Mouse (Mus musculus): ENCODE data around the gene Klra4. TPM values are rescaled to one million over a fixed set of nuclear protein-coding genes. Genes with fewer than 3 reads are reported as not detected.
"Not testable (repeated sequence)": the region's sequence is repeated elsewhere in the genome, so short reads cannot be mapped to it uniquely, and the experiment has no call there.

The Klra4 gene
- total RNA-seq (2012; rRNA removed): not detected in 2 replicates
- not detected for polyA plus RNA-seq (2012; ENCODE audit: insufficient read depth in 1 of 2, insufficient read length in 2 of 2, low read depth in 1 of 2, low replicate concordance in 2 of 2, missing spikeins in 1 of 2)

DNA sequence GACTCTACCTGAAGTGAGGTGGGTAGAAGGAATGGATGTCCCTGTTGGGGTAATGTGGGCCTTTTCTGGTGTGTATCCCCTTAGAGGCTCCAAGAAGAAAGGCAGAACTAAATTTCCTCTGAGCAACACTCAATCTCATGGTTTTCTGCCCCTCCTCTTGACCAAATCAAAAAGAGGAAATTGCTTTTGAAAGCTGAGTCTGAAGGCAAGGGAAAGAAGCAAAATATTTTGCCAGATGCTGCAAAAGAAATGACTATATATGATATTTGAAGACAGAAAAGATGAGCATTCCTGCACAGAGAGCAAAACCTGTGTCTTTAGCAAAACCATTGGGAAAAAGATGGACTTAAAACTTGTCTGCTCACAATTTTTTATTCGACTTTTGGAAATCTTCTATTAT, at the start of gene Klra4:
Gene Klra4 (minus strand): TSS at position 101 of the 400 bp plus-strand sequence.
- H3K4me3 ChIP-seq (ENCODE audit: control insufficient read depth in 1 of 2, insufficient read depth in 1 of 2, low read depth in 2 of 2, low read length in 2 of 2); DNase-seq (ENCODE audit: low read depth, low spot score); H3K27me3 ChIP-seq (ENCODE audit: control insufficient read depth in 1 of 2, insufficient read depth in 2 of 2, low read length in 2 of 2); H3K9ac ChIP-seq (ENCODE audit: control insufficient read depth, low read depth, low read length, poor library complexity, severe bottlenecking); H3K36me3 ChIP-seq (ENCODE audit: control insufficient read depth in 1 of 2, insufficient read depth in 2 of 2, low read length in 2 of 2); H3K9me3 ChIP-seq (replicated peaks; ENCODE audit: insufficient read depth, low read length); H3K27ac ChIP-seq (ENCODE audit: control insufficient read depth, low read depth, low read length); H3K4me1 ChIP-seq (ENCODE audit: control insufficient read depth in 1 of 2, insufficient read depth in 2 of 2, low read length in 2 of 2); H3K79me2 ChIP-seq (ENCODE audit: control insufficient read depth, insufficient read depth, low read length, poor library complexity): not testable (repeated sequence)

DNA sequence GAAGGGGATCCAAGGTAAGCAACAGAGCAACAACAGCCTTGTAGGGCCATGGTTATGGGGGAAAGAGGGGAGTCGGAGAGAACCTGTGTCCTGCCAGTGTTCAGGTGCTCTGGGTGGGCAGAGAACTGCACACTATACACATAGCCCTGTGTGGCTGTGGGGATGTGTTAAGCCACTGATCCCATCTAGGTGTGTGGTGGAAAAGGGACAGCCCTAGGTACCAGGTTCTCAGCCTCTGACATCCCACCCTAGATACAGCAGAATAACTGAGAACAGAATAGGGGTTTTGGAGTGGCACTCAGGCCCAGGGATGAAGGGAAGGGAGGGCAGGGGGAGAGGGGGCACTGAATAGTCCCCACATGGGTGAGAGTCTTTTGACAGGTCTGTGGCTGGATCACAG, 43.4 kb upstream of the Klra4 start:
- no peaks in the 10 kb centered on the region for H3K79me2 ChIP-seq (ENCODE audit: control insufficient read depth, insufficient read depth, low read length, poor library complexity)
- no peak overlapping the region for H3K4me3 ChIP-seq (ENCODE audit: control insufficient read depth in 1 of 2, insufficient read depth in 1 of 2, low read depth in 2 of 2, low read length in 2 of 2)
- H3K27ac ChIP-seq (ENCODE audit: control insufficient read depth, low read depth, low read length): no peak overlapping the region
- no peak for TF ChIP-seq NRF1 (IDR thresholded peaks at IDR 0.05; ENCODE audit: insufficient read depth, low read depth, low read length, poor library complexity, severe bottlenecking)
- H3K4me1 ChIP-seq (ENCODE audit: control insufficient read depth in 1 of 2, insufficient read depth in 2 of 2, low read length in 2 of 2): no peaks in the 10 kb centered on the region
- H3K27me3 ChIP-seq (ENCODE audit: control insufficient read depth in 1 of 2, insufficient read depth in 2 of 2, low read length in 2 of 2): no peaks in the 10 kb centered on the region
- no peak for DNase-seq (ENCODE audit: low read depth, low spot score)
- H3K9ac ChIP-seq (ENCODE audit: control insufficient read depth, low read depth, low read length, poor library complexity, severe bottlenecking): no peak overlapping the region
- no peaks in the 10 kb centered on the region for H3K36me3 ChIP-seq (ENCODE audit: control insufficient read depth in 1 of 2, insufficient read depth in 2 of 2, low read length in 2 of 2)
- no peaks in the 10 kb centered on the region for H3K9me3 ChIP-seq (replicated peaks; ENCODE audit: insufficient read depth, low read length)

DNA sequence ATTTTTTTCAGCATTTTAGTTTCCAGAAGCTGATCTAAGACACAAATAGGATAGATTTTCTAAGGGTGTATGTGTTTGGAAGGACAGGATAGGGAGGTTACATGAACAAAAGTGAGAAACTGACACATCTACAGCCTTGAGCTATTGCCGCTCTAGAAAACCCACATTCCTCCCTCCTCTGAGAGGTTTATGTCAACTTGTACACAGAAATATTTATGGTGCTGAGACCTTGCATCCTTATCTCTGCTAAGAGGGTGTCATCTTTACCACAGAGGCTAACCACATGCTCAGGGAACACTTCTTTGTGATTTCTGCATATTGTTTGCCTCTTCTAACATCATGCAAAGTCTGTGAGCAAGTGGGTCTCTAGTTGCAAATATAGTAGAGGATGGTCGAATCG, 35.7 kb upstream of the Klra4 start:
- not testable (repeated sequence) for H3K4me3 ChIP-seq (ENCODE audit: control insufficient read depth in 1 of 2, insufficient read depth in 1 of 2, low read depth in 2 of 2, low read length in 2 of 2)

DNA sequence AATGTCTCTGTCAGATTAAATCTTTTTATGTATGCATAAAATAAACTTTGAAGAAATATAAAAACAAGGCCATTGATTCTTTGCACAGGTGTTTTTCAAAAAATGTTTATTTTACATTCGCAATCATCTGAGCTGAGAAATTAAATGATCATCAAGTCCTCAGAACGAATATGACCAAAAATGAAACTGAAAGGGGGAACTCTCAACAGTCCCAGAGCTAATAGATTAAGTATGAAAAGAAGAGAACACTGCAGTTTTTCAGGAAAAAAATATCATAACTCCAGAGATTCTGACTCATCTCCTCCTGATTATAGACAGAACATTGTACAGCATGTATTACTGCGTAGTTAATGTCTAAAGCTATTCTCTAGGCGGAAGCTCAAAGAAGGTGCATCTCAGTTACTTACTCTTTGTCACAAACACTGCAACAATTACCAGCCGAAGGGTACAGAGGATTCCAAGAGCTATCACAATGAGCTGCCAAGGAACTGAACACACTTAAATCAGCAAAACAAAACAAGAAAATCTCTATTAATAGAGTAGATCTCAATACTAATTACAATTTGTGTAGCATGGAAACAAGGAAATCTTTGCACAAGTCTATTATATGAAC, 25.4 kb upstream of the Klra4 start:
- no peak for DNase-seq (ENCODE audit: low read depth, low spot score)
- no peak overlapping the region for H3K4me3 ChIP-seq (ENCODE audit: control insufficient read depth in 1 of 2, insufficient read depth in 1 of 2, low read depth in 2 of 2, low read length in 2 of 2)
- no peaks in the 10 kb centered on the region for H3K27me3 ChIP-seq (ENCODE audit: control insufficient read depth in 1 of 2, insufficient read depth in 2 of 2, low read length in 2 of 2)
- H3K27ac ChIP-seq (ENCODE audit: control insufficient read depth, low read depth, low read length): no peak overlapping the region
- TF ChIP-seq RCOR1 (IDR thresholded peaks at IDR 0.05; ENCODE audit: low read depth, low read length): no peak
- TF ChIP-seq UBTF (IDR thresholded peaks at IDR 0.05; ENCODE audit: borderline replicate concordance, insufficient read depth, low read depth, low read length): no peak
- no peak for TF ChIP-seq CTCF (IDR thresholded peaks at IDR 0.05 in 2 of 3, conservative IDR thresholded peaks at IDR 0.05 in 1 of 3; ENCODE audit: control insufficient read depth in 1 of 3, insufficient read depth in 1 of 3, low read depth in 2 of 3, low read length in 3 of 3, poor library complexity in 1 of 3, severe bottlenecking in 1 of 3)
- no peak for TF ChIP-seq TCF12 (IDR thresholded peaks at IDR 0.05; ENCODE audit: low read depth, low read length)
- TF ChIP-seq USF2 (IDR thresholded peaks at IDR 0.05; ENCODE audit: borderline replicate concordance in 1 of 2, insufficient read depth in 1 of 2, low read depth in 1 of 2, low read length in 2 of 2): no peak
- no peak for TF ChIP-seq POLR2A (IDR thresholded peaks at IDR 0.05; ENCODE audit: control insufficient read depth in 1 of 2, insufficient read depth in 1 of 2, low read depth in 1 of 2, low read length in 2 of 2, poor library complexity in 1 of 2)
- no peak for TF ChIP-seq KAT2A (conservative IDR thresholded peaks at IDR 0.05; ENCODE audit: low read depth, low read length)
- no peak for TF ChIP-seq CHD1 (IDR thresholded peaks at IDR 0.05; ENCODE audit: low read depth, low read length)
- TF ChIP-seq MEF2A (IDR thresholded peaks at IDR 0.05; ENCODE audit: extremely low read depth, insufficient replicate concordance, low read depth, low read length, poor library complexity, severe bottlenecking): no peak
- no peak for TF ChIP-seq MXI1 (IDR thresholded peaks at IDR 0.05; ENCODE audit: low read depth, low read length)
- TF ChIP-seq ZNF384 (IDR thresholded peaks at IDR 0.05; ENCODE audit: low read depth, low read length): no peak
- TF ChIP-seq MAZ (IDR thresholded peaks at IDR 0.05; ENCODE audit: low read depth, low read length): no peak
- no peaks in the 10 kb centered on the region for H3K4me1 ChIP-seq (ENCODE audit: control insufficient read depth in 1 of 2, insufficient read depth in 2 of 2, low read length in 2 of 2)
- no peaks in the 10 kb centered on the region for H3K36me3 ChIP-seq (ENCODE audit: control insufficient read depth in 1 of 2, insufficient read depth in 2 of 2, low read length in 2 of 2)
- no peak overlapping the region for H3K9ac ChIP-seq (ENCODE audit: control insufficient read depth, low read depth, low read length, poor library complexity, severe bottlenecking)
- no peaks in the 10 kb centered on the region for H3K9me3 ChIP-seq (replicated peaks; ENCODE audit: insufficient read depth, low read length)
- H3K79me2 ChIP-seq (ENCODE audit: control insufficient read depth, insufficient read depth, low read length, poor library complexity): no peaks in the 10 kb centered on the region

More for the DNA sequence above, 35.7 kb upstream of the Klra4 start:
- not testable (repeated sequence) for DNase-seq (ENCODE audit: low read depth, low spot score); H3K9me3 ChIP-seq (replicated peaks; ENCODE audit: insufficient read depth, low read length); H3K27ac ChIP-seq (ENCODE audit: control insufficient read depth, low read depth, low read length); H3K4me1 ChIP-seq (ENCODE audit: control insufficient read depth in 1 of 2, insufficient read depth in 2 of 2, low read length in 2 of 2); H3K36me3 ChIP-seq (ENCODE audit: control insufficient read depth in 1 of 2, insufficient read depth in 2 of 2, low read length in 2 of 2); H3K27me3 ChIP-seq (ENCODE audit: control insufficient read depth in 1 of 2, insufficient read depth in 2 of 2, low read length in 2 of 2); H3K9ac ChIP-seq (ENCODE audit: control insufficient read depth, low read depth, low read length, poor library complexity, severe bottlenecking); H3K79me2 ChIP-seq (ENCODE audit: control insufficient read depth, insufficient read depth, low read length, poor library complexity)
